Mouse (Mus musculus) urinary bladder, postnatal 4 days (tissue): ENCODE measurements around the gene Thsd4.
A peak's percentile ranks its signal among the peaks of the same experiment; 100 is the strongest.

ENCODE experiments used
- DNase-seq, 2 experiments: peaks; one replicate each; pipeline ENCODE4 v3.0.0; 2021 to 2022; ENCODE audit warnings: low spot score in 2 of 2

The Thsd4 gene

GRCm38 (mm10) chr9:60456651-60457050, 65.2 kb downstream of the Thsd4 start:
- no peak for DNase-seq

GRCm38 (mm10) chr9:60454406-60455076, 67.3 kb downstream of the Thsd4 start:
- DNase-seq: peak; percentile 34 to 63

GRCm38 (mm10) chr9:60449498-60449897, 72.3 kb downstream of the Thsd4 start:
- DNase-seq: no peak

GRCm38 (mm10) chr9:60445821-60446220, 76.0 kb downstream of the Thsd4 start:
- peak in 1 of 2 experiments; percentile 25 for DNase-seq

GRCm38 (mm10) chr9:60441274-60441902, 80.5 kb downstream of the Thsd4 start:
- no peak for DNase-seq

GRCm38 (mm10) chr9:60440506-60440905, 81.3 kb downstream of the Thsd4 start:
- no peak for DNase-seq

- no peak for DNase-seq
Measured at GRCm38 (mm10) chr9:60436246-60436645, 85.6 kb downstream of the Thsd4 start.

- DNase-seq: no peak
Measured at GRCm38 (mm10) chr9:60434093-60434492, 87.8 kb downstream of the Thsd4 start.

- no peak for DNase-seq
Measured at GRCm38 (mm10) chr9:60431924-60432323, 89.9 kb downstream of the Thsd4 start.

- DNase-seq: no peak
Measured at GRCm38 (mm10) chr9:60430017-60430416, 91.8 kb downstream of the Thsd4 start.

GRCm38 (mm10) chr9:60414076-60414755, 107.6 kb downstream of the Thsd4 start:
- DNase-seq: no peak

- DNase-seq: no peak
Measured at GRCm38 (mm10) chr9:60410872-60411635, 110.8 kb downstream of the Thsd4 start.

GRCm38 (mm10) chr9:60407374-60407773, 114.5 kb downstream of the Thsd4 start:
- no peak for DNase-seq

- DNase-seq: no peak
Measured at GRCm38 (mm10) chr9:60405777-60406176, 116.1 kb downstream of the Thsd4 start.

GRCm38 (mm10) chr9:60402681-60403080, 119.2 kb downstream of the Thsd4 start:
- no peak for DNase-seq

- no peak for DNase-seq
Measured at GRCm38 (mm10) chr9:60400001-60400400, 121.8 kb downstream of the Thsd4 start.

- DNase-seq: no peak
Measured at GRCm38 (mm10) chr9:60398073-60398472, 123.8 kb downstream of the Thsd4 start.

GRCm38 (mm10) chr9:60396096-60396495, 125.8 kb downstream of the Thsd4 start:
- DNase-seq: no peak

GRCm38 (mm10) chr9:60392916-60393315, 128.9 kb downstream of the Thsd4 start:
- DNase-seq: no peak

GRCm38 (mm10) chr9:60384751-60385150, 137.1 kb downstream of the Thsd4 start:
- no peak for DNase-seq

- no peak for DNase-seq
Measured at GRCm38 (mm10) chr9:60382941-60383340, 138.9 kb downstream of the Thsd4 start.

GRCm38 (mm10) chr9:60382526-60382925, 139.3 kb downstream of the Thsd4 start:
- DNase-seq: no peak
